Mouse (Mus musculus) neural tube, embryonic 14.5 days (tissue): ENCODE results near the gene Zfp385a. TPM values are rescaled to one million over a fixed set of nuclear protein-coding genes. Genes with fewer than 3 reads are reported as not detected.

Experiments
- ATAC-seq: fragments of 200-750 bp; cut with Nextera tagmentation; 2 replicates; pipeline ENCODE4 v1.8.0; 2017; ENCODE audit warnings: low read depth, mild to moderate bottlenecking, moderate TSS enrichment, moderate library complexity
- H3K27ac ChIP-seq: fragments of 300-500 bp; sonication (generic); 2 replicates; pipeline ENCODE4 v1.5.1; 2014; ENCODE audit warnings: low read depth, mild to moderate bottlenecking, control low read depth, low read length, moderate library complexity, mixed read lengths
- H3K27me3 ChIP-seq: fragments of 300-500 bp; sonication (generic); 2 replicates; pipeline ENCODE4 v1.6.1; 2014; ENCODE audit warnings: low read length; ENCODE audit not compliant: control insufficient read depth, insufficient read depth
- H3K36me3 ChIP-seq: fragments of 300-500 bp; sonication (generic); 2 replicates; pipeline ENCODE4 v1.6.1; 2014; ENCODE audit warnings: low read length, mixed read lengths; ENCODE audit not compliant: control insufficient read depth, insufficient read depth
- H3K4me1 ChIP-seq: fragments of 300-500 bp; sonication (generic); 2 replicates; pipeline ENCODE4 v1.6.1; 2014; ENCODE audit warnings: low read length; ENCODE audit not compliant: control insufficient read depth, insufficient read depth
- H3K4me2 ChIP-seq: fragments of 300-500 bp; sonication (generic); 2 replicates; pipeline ENCODE4 v1.6.1; 2014; ENCODE audit warnings: mild to moderate bottlenecking, low read depth, low read length, control low read depth
- H3K4me3 ChIP-seq: fragments of 300-500 bp; sonication (generic); 2 replicates; pipeline ENCODE4 v1.5.1; 2014; ENCODE audit warnings: low read depth, low read length, control low read depth, mixed read lengths
- H3K9ac ChIP-seq: fragments of 300-500 bp; sonication (generic); replicated peaks from 2 replicates; pipeline ENCODE4 v1.6.1; 2014; ENCODE audit warnings: low read depth, mild to moderate bottlenecking, control low read depth, low read length, mixed read lengths
- H3K9me3 ChIP-seq: fragments of 300-500 bp; sonication (generic); 2 replicates; pipeline ENCODE4 v1.6.1; 2016; ENCODE audit warnings: low read length; ENCODE audit not compliant: control insufficient read depth
- WGBS: fragments of 180-500 bp; shearing (Covaris S2); extraction: QIAGEN DNeasy Blood & Tissue Kit; methylation state at CpG from one replicate; pipeline ENCODE4 v1.1.7; 2014; 5-methylcytosine and 5-hydroxymethylcytosine counted together
- polyA plus RNA-seq: library from polyadenylated mRNA; unstranded; fragments of >200 nt; fragmentation: Nextera tagmentation; extraction: Ambion mirVana; gene quantifications from 2 replicates; pipeline ENCODE4 v1.2.1, GENCODE M21; 2014

Gene Zfp385a
- polyA plus RNA-seq, 1 experiment from 2014 or later = 20.7 TPM

- no peak within 1 kb of the TSS for H3K4me3 ChIP-seq
- 77% methylated on average over 6 of the region's 6 CpGs for WGBS
- no peaks in the 10 kb centered on the region for H3K27me3 ChIP-seq
- no peak within 1 kb of the TSS for H3K27ac ChIP-seq
- H3K9me3 ChIP-seq = no peaks in the 10 kb centered on the region
- ATAC-seq = no peak
- no peak within 1 kb of the TSS for H3K9ac ChIP-seq
- peaks cover 30% of the 10 kb centered on the region for H3K4me1 ChIP-seq
- H3K36me3 ChIP-seq = no peaks in the 10 kb centered on the region
- no peak within 1 kb of the TSS for H3K4me2 ChIP-seq
Observed at GRCm38 (mm10) chr15:103310365-103310910, 29.5 kb downstream of the Zfp385a start, which contains the start of gene Gpr84. Gene Gpr84 (minus strand): TSS chr15:103310612.

GRCm38 (mm10) chr15:103308876-103309580 lies 30.9 kb downstream of the Zfp385a start:
- Histone ChIP-seq H3K9me3 (no peaks in the 10 kb centered on the region), H3K27ac (no peak overlapping the region), H3K27me3 (no peaks in the 10 kb centered on the region), H3K36me3 (no peaks in the 10 kb centered on the region), H3K4me3 (no peak overlapping the region), H3K4me2 (0 out of 2 replicates have a peak overlapping the region, but pooled peaks have one; percentile 14), H3K4me1 (peaks cover 27% of the 10 kb centered on the region), H3K9ac (0 out of 2 replicates have a peak overlapping the region, but pooled peaks have one; percentile 16)
- no peak for ATAC-seq
- 69% methylated on average over 26 of the region's 26 CpGs for WGBS

- H3K4me1 ChIP-seq = peaks cover 33% of the 10 kb centered on the region
Observed at GRCm38 (mm10) chr15:103308056-103308875, 31.6 kb downstream of the Zfp385a start.

GRCm38 (mm10) chr15:103307125-103307524 lies 32.8 kb downstream of the Zfp385a start:
- peaks cover 44% of the 10 kb centered on the region for H3K4me1 ChIP-seq
- WGBS = 2% methylated on average over 7 of the region's 7 CpGs
- H3K9ac ChIP-seq = 0 out of 2 replicates have a peak overlapping the region, but pooled peaks have one; percentile 12

More at GRCm38 (mm10) chr15:103308056-103308875, 31.6 kb downstream of the Zfp385a start:
- WGBS = 52% methylated on average over 28 of the region's 28 CpGs
- H3K9ac ChIP-seq = 0 out of 2 replicates have a peak overlapping the region, but pooled peaks have one; percentile 16
- no peaks in the 10 kb centered on the region for H3K9me3 ChIP-seq
- no peak for ATAC-seq
- H3K27me3 ChIP-seq = no peaks in the 10 kb centered on the region
- peak overlapping the region; percentile 14; the same call in 1 of the 2 replicates for H3K4me2 ChIP-seq
- no peak overlapping the region for H3K27ac ChIP-seq
- H3K4me3 ChIP-seq = no peak overlapping the region
- H3K36me3 ChIP-seq = no peaks in the 10 kb centered on the region

GRCm38 (mm10) chr15:103305792-103306645 lies 33.9 kb downstream of the Zfp385a start:
- no peaks in the 10 kb centered on the region for H3K27me3 ChIP-seq
- H3K9me3 ChIP-seq = no peaks in the 10 kb centered on the region
- peak overlapping the region; percentile 77 for H3K9ac ChIP-seq
- peak overlapping the region; percentile 100 for H3K27ac ChIP-seq
- H3K4me3 ChIP-seq = peak overlapping the region; percentile 33
- no peaks in the 10 kb centered on the region for H3K36me3 ChIP-seq
- peaks cover 55% of the 10 kb centered on the region for H3K4me1 ChIP-seq
- H3K4me2 ChIP-seq = peak overlapping the region; percentile 45
- 18% methylated on average over 8 of the region's 8 CpGs for WGBS
- ATAC-seq = no peak

More at GRCm38 (mm10) chr15:103307125-103307524, 32.8 kb downstream of the Zfp385a start:
- no peak for ATAC-seq
- Histone ChIP-seq H3K27ac (no peak overlapping the region; the same call in 1 of the 2 replicates), H3K4me2 (no peak overlapping the region), H3K4me3 (no peak overlapping the region), H3K27me3 (no peaks in the 10 kb centered on the region), H3K9me3 (no peaks in the 10 kb centered on the region), H3K36me3 (no peaks in the 10 kb centered on the region)

GRCm38 (mm10) chr15:103305070-103305678 lies 34.7 kb downstream of the Zfp385a start:
- Histone ChIP-seq H3K9ac (peak overlapping the region; percentile 77), H3K27me3 (no peaks in the 10 kb centered on the region), H3K4me1 (peaks cover 63% of the 10 kb centered on the region), H3K4me2 (peak overlapping the region; percentile 45), H3K27ac (peak overlapping the region; percentile 100), H3K4me3 (peak overlapping the region; percentile 33), H3K9me3 (no peaks in the 10 kb centered on the region), H3K36me3 (no peaks in the 10 kb centered on the region)
- 0% methylated on average over 62 of the region's 71 CpGs for WGBS
- peak; percentile 94 for ATAC-seq

- H3K4me3 ChIP-seq = peak overlapping the region; percentile 22
- WGBS = 0% methylated on average over 9 of the region's 9 CpGs
- peak; percentile 5 for ATAC-seq
Observed at GRCm38 (mm10) chr15:103304616-103304969, 35.3 kb downstream of the Zfp385a start.

More at GRCm38 (mm10) chr15:103304616-103304969, 35.3 kb downstream of the Zfp385a start:
- Histone ChIP-seq H3K27me3 (no peaks in the 10 kb centered on the region), H3K4me2 (peak overlapping the region; percentile 45), H3K36me3 (no peaks in the 10 kb centered on the region), H3K27ac (peak overlapping the region; percentile 100), H3K9ac (peak overlapping the region; percentile 39), H3K9me3 (no peaks in the 10 kb centered on the region), H3K4me1 (peaks cover 68% of the 10 kb centered on the region)
